Mouse (Mus musculus): Measurements from ENCODE around the gene Nomo1.
A peak's percentile ranks its signal among the peaks of the same experiment; 100 is the strongest.

Nomo1 gene

DNA sequence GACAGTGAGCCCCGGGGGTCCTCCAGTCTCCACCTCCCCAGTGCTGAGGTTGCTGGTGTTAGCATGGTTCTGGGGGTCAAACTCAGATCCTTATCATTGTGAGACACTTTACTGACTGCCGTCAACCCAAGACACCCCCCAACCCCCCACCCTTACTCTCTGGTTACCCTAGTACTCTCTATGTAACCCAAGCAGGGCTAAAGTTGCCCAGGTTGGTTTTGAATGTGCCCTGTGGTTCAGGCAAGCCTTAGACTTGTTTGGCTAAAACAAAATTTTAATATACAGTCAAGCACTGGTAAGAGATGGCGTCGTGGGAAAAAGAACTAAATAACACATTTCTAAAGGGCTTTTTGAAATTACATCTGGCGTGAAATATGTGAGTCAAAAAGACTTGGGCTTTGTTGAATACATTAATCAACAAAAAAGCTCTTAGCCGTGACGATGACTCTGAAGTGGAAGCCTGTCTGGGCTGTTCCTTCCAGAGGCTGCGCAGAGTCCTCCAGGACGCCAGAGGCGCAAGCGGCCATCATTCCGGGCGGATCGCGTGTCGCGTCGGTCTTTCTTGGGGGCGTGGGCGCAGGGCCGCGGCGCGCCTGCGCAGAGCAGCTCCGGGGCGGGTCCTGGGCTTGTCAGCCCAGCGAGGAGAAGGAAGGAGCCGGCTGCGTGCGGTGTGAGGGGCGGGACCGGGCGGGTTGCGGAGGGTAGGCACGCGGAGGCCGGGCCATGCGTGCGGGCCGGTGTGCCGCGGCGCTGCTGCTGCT lies at the start of gene Nomo1:
Nomo1 (plus strand) TSS at position 590 of the 761 bp plus-strand sequence.
- peak; percentile 99 for DNase-seq (ENCODE audit: extremely low spot score)

DNA sequence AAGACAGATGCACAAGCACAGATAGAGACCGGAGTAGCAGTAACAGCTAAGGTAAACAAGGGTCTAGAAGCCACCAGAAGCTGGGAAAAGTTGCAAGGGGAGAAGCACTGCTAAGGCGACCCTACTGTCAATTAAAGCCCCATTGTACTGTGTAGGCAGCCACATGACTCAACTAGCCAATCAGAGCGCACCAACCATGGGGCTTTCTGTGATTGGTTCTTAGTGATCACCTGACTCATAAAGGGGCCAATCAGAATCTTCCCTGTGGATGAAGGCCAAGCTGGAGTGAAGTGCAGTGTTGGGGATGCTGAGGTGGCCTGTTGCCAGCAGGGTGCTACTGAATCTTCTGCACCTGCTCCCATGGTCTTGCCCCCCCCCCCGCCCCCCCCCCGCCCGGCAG lies 46.6 kb upstream of the Nomo1 start:
- no peak for DNase-seq (ENCODE audit: extremely low spot score)

- no peak for DNase-seq (ENCODE audit: extremely low spot score)
Observed at GRCm38 (mm10) chr7:45988344-45988743, 45.2 kb upstream of the Nomo1 start.

GRCm38 (mm10) chr7:45992470-45992869 lies 41.0 kb upstream of the Nomo1 start:
- no peak for DNase-seq (ENCODE audit: extremely low spot score)

DNA sequence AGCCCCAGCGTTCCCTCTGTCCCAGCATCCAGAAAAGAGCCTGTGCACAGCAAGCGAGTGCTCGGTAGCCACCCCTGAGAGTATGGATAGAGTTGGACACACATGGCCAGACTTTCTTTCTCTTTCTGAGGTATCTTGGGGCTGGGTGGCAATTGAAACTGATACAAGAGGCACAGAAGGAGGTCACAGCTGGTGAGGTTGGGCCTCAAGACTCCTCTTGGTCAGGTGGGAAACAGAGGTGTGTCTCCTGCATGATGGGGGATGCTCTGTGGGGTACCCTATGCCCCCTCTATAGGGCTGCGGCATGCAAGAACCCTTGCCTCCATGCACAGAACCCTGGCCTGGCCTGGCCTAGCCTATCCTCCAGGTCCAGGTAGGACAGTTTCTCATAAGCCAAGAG lies 32.9 kb upstream of the Nomo1 start:
- no peak for DNase-seq (ENCODE audit: extremely low spot score)

DNA sequence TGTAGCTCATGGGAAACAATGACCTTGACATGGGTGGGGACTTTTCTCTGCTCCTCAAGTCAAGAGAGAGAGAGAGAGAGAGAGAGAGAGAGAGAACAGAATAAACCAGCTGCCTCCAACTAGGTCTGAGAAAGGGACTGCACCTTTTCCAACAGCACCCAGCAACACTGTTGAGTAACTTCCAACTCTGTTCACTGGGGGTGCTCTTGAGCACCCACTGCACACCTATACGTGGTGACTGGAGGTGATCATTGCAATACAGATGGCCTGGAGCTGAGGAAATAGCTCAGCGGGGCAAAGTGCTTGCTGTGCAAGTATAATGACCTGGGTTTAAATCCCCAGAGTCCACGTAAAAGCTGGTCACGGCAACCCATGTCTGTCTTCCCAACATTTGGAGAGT lies 30.8 kb upstream of the Nomo1 start:
- DNase-seq (ENCODE audit: extremely low spot score), result no peak

DNA sequence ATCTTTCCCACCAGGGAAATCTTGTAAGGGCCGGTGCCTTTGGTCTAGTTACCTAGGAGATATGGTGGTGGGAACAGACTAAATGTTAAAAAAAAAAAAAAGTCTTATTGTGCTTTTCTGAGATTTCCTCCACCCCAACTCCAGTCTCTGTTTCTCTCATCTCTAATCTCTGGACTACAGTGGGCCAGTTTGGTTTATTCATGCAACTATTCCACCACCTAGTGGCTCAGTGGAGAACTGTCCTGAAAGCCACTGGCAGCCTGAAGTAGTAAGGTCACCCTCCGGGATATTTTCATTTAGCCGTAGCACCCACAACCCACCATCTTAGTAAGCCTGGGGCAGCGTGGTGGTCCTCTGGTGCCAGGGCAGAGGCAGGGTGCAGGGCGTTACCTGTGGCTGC lies 23.9 kb upstream of the Nomo1 start:
- DNase-seq (ENCODE audit: extremely low spot score), result peak; percentile 68

DNA sequence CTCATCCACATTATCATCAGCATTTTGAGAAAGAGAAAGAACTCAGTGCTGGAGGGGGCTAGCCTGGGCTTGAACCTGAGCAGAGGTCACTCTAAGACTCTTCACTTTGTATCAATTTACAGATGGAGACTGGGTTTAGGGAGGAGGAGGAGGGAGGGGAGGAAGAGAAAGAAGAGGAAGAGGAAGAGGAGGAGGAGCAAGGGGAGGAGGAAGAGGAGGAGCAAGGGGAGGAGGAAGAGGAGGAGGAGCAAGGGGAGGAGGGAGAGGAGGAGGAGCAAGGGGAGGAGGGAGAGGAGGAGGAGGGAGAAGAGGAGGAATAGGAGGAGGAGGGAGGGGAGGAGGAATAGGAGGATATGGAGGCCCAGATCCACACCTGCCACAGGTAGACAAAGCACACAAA lies 21.4 kb upstream of the Nomo1 start:
- DNase-seq (ENCODE audit: extremely low spot score), result no peak

DNA sequence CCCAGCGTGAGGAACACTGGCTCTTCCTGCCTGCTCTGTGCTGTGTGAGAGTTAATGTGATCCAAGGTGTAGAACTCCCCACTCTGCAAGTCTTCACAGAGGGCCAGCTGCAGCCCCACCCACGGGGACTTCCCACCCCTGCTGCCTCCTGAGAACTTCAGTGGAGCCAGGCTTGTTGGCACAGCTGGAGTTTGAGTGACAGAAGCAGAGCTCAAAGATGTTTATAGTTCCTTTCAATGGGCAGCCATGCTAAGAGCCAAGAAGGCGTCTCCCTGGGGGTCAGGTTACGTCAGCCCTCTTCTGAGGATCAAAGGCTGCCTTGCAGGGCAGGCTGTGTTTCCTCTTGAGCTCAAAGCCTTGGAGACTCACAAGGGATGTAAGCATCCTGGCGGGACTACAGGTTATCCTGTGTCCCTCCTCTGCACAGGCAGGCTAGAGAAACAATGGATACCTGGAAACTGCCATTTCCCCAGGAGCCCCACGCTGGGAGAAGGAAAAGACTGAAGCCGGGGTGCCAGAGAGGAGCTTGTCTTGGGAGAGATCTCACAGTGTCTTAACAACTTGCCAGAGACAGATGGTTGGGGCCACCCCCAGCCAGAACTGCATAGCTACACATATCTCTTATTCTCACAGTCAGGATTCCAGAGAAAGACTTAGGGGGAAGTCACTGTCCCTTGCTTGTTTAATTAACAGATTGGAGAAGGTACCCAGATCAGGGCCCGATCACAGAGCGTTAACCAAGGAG lies 20.1 kb upstream of the Nomo1 start:
- peak; percentile 66 for DNase-seq (ENCODE audit: extremely low spot score)

DNA sequence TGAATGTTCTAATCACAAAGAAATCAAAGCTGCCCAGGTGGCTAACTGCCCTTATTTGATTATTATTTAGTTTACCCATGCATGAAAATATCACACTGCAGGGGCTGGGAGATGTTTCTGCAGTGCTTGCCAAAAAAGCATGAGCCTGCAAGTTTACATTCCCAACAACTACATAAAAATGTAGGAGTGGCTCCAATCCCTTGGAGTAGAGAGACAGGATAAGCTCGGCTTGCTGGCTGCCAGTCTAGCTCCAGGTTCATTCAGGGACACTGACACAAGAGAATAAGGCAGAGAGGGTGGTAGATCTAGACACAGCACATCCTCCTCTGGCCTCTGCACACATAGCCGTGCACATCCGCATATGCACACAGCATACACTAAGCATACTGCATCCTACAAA lies 13.9 kb upstream of the Nomo1 start:
- no peak for DNase-seq (ENCODE audit: extremely low spot score)

GRCm38 (mm10) chr7:46021951-46022350 lies 11.5 kb upstream of the Nomo1 start:
- DNase-seq (ENCODE audit: extremely low spot score), result no peak

GRCm38 (mm10) chr7:46025436-46025835 lies 8.1 kb upstream of the Nomo1 start:
- DNase-seq (ENCODE audit: extremely low spot score), result no peak

DNA sequence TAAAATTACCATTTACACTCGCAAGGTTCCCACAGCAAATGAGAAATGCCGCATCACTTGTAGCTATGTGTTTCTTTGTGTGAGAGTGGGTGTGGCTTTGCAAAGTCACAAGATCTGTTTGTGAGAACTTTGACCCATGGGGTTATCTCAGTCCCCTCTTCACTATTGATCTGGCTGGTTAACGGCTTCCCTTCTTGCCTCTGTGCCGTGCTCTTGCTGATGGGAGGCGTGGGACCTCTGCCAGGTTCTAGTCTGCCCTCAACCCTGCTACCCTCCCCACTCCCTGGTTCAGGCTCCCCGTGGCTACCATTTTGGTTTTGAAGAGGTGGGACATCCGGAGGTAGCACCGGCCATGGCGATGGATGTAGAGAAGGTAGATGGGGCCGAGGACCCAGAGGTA lies 4.8 kb upstream of the Nomo1 start:
- DNase-seq (ENCODE audit: extremely low spot score), result no peak

- no peak for DNase-seq (ENCODE audit: extremely low spot score)
Observed at GRCm38 (mm10) chr7:46029299-46030144, 4.0 kb upstream of the Nomo1 start.

GRCm38 (mm10) chr7:46030145-46030488 lies 3.4 kb upstream of the Nomo1 start, which contains the start of gene Abcc6:
TSS of gene Abcc6 (minus strand) at chr7:46030302.
- peak; percentile 54 for DNase-seq (ENCODE audit: extremely low spot score)

- no peak for DNase-seq (ENCODE audit: extremely low spot score)
Observed at GRCm38 (mm10) chr7:46031075-46031474, 2.4 kb upstream of the Nomo1 start.

DNA sequence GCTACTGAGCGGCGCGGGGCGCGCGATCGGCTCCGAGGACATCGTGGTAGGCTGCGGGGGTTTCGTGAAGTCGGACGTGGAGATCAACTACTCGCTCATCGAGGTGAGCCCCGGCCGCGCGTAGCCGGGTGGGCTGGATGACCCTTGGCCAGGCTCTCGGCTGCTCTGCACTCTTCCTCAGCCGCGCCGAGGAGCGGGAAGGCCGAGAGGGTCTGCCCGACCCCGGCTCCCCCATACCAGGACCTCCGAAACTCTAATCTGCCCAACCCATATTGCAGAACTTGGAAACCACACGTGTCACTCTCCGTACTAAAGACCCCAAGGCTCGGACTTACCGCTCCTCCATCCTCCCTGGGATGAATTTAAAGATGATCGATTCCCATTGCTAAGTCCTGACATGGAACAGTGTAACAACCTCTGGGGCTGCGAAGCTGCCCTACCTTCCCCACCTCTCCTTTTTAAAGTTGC lies 406 bp downstream of the Nomo1 start:
- no peak for DNase-seq (ENCODE audit: extremely low spot score)

GRCm38 (mm10) chr7:46034991-46035390 lies 1.5 kb downstream of the Nomo1 start:
- no peak for DNase-seq (ENCODE audit: extremely low spot score)

- no peak for DNase-seq (ENCODE audit: extremely low spot score)
Observed at GRCm38 (mm10) chr7:46035468-46035867, 2.0 kb downstream of the Nomo1 start.

- no peak for DNase-seq (ENCODE audit: extremely low spot score)
Observed at GRCm38 (mm10) chr7:46037433-46037832, 3.9 kb downstream of the Nomo1 start.

- DNase-seq (ENCODE audit: extremely low spot score), result no peak
Observed at GRCm38 (mm10) chr7:46039873-46040272, 6.4 kb downstream of the Nomo1 start.

DNA sequence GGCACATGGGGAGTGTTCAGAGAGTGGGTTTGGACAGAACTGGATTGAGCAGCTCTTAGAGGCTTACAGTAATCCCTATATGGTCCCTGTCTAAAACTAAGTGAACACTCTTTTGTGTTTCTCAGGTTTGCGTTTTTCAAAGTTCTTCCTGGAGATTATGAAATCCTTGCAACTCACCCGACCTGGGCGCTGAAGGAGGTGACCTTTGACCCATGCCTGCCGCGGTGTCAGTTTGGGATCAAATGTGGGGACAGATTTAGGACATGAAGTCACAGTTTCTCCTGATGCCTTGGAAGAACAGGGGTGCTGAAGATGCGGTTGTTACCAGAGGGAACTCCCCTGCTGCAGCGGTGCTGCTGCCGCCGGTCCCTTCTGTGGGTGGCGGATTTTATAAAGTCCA lies 10.6 kb downstream of the Nomo1 start:
- DNase-seq (ENCODE audit: extremely low spot score), result no peak

All from embryo, embryonic 9.5 days (tissue).